Comparison of ENCODE assay signal across 16 mouse cellular contexts in the genomic region with DNA sequence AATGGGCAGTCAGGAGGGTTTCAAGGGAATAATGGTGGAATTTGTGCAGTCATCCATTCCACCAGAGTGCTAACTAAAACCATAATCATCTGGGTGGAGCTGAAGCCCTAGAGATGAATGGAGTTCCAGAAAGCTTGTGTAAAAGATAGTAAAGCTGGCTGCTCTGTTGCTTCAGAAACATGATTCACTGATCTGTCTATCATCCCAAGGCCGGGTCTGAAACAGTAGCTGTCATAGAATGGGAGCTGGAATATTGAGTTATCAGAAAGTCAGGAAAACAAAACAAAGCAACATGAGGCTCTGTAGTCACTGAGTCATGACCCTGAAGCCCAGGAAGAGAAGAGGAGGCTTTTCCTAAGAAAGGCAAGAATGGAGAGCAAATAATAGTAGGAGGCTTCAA.
DNase-seq lines count a peak whose midpoint lies in the region; TF ChIP-seq lines count a peak whose summit lies in the region.
"Had no signal": no experiment of that assay in that cellular context is flagged by ENCODE, and none has a peak within 500 bp of the region (broad histone marks: within the 10 kb centered on the region; RNA-seq: fewer than 3 reads in every experiment).

No protein-coding gene starts in this region.

- no peak overlapping the region for H3K27ac ChIP-seq in thymus, adult 2 months (ENCODE audit: control insufficient read depth, insufficient read depth, low read length)
- H3K27ac ChIP-seq: embryonic facial prominence, embryonic 10.5 days; embryonic facial prominence, embryonic 12.5 days; forebrain, embryonic 13.5 days; forebrain, embryonic 15.5 days had no signal

- WGBS in thymus, adult 2 months = 74% methylated on average over 1 of the region's 1 CpGs

- TF ChIP-seq POLR2A in thymus, adult 2 months (IDR thresholded peaks at IDR 0.05; ENCODE audit: control insufficient read depth, extremely low read depth, insufficient read depth, low read length, poor library complexity) = no peak

- no peaks in the 10 kb centered on the region for H3K4me1 ChIP-seq in thymus, adult 2 months (replicated peaks; ENCODE audit: control insufficient read depth, insufficient read depth, low read length)
- H3K4me1 ChIP-seq: embryonic facial prominence, embryonic 10.5 days; embryonic facial prominence, embryonic 12.5 days; forebrain, embryonic 15.5 days had no signal

- no peak overlapping the region for H3K4me3 ChIP-seq in thymus, adult 2 months (ENCODE audit: control insufficient read depth, insufficient read depth, low read length)
- H3K4me3 ChIP-seq: embryonic facial prominence, embryonic 10.5 days; embryonic facial prominence, embryonic 12.5 days; forebrain, embryonic 13.5 days; forebrain, embryonic 15.5 days had no signal

- TF ChIP-seq CTCF in thymus, adult 2 months (IDR thresholded peaks at IDR 0.05; ENCODE audit: borderline replicate concordance, control insufficient read depth, extremely low read depth, insufficient read depth, low read length, poor library complexity) = no peak

- peak; percentile 63 for DNase-seq in adrenal gland, adult 2 months
- no peak for DNase-seq in adrenal gland, adult 18-20 months (ENCODE audit: low spot score in 2 of 2)
- peak; percentile 8 for DNase-seq in adrenal gland, postnatal 10 days
- DNase-seq in adrenal gland, postnatal 14 days = peak; percentile 24
- DNase-seq in kidney, postnatal 36 days = no peak
- DNase-seq in thymus, adult 2 months = no peak
- DNase-seq: cerebellum, adult 11-12 months; cerebellum, adult 2 months; cerebellum, adult 9-10 months; cerebellum, postnatal 10 days; cerebellum, postnatal 25 days; forebrain, postnatal 0 days had no signal

- no peaks in the 10 kb centered on the region for H3K27me3 ChIP-seq in thymus, adult 2 months (ENCODE audit: control insufficient read depth, insufficient read depth, low read length)
- H3K27me3 ChIP-seq: embryonic facial prominence, embryonic 12.5 days; forebrain, embryonic 15.5 days had no signal

- H3K36me3 ChIP-seq in thymus, adult 2 months (ENCODE audit: control insufficient read depth, insufficient read depth, low read length) = no peaks in the 10 kb centered on the region
- H3K36me3 ChIP-seq: embryonic facial prominence, embryonic 10.5 days; embryonic facial prominence, embryonic 12.5 days; forebrain, embryonic 15.5 days had no signal

Comparison
In these comparisons a context has a peak if more than half of its experiments do, and no peak if none do; other contexts are left out.
1. DNase-seq: peak in adrenal gland, adult 2 months (single experiment), adrenal gland, postnatal 10 days (single experiment) and adrenal gland, postnatal 14 days (single experiment); none in adrenal gland, adult 18-20 months (0 of 2), kidney, postnatal 36 days (0 of 2) and thymus, adult 2 months (single experiment).